Mouse (Mus musculus): ENCODE measurements around the gene Lbx1. TPM values are rescaled to one million over a fixed set of nuclear protein-coding genes. Genes with fewer than 3 reads are reported as not detected.

Lbx1 gene
- polyA plus RNA-seq, 3 experiments from 2014 or later, result not detected

DNA sequence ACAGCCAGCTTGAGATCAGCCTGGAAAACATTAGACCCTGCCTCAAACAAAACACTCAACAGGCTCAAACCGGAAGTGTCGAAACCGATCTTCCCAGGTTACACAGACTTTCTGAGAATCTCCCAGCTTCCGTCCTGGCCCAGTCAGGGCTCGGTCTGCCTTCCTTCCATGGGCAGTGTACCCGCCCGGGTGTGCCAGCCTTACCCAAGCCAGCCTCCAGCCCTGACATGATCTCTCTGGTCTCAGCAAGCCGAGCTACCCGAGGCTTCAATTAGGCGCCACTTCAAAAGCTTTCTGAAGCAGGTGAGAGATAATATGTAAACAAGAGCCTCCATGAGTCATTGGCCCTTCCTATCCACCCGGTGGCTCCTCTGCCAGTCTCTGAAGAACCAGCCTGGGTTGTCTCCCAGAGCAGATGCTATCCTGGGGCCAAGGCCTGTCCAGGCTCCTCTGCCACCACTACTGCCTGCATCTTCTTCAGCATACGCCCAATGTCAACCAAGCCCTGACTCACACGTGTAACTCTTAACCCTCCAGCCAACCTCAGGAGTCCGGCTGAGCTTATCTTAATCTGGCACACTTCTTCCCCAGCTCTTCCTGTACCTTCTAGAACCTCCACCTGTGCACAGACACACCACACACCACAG is 25.7 kb downstream of the Lbx1 start:
- ATAC-seq, result no peak

- no peak for ATAC-seq
Measured at GRCm38 (mm10) chr19:45209191-45209590, 26.4 kb downstream of the Lbx1 start.

- ATAC-seq, result no peak
Measured at GRCm38 (mm10) chr19:45208438-45209060, 27.1 kb downstream of the Lbx1 start.

- ATAC-seq, result no peak
Measured at GRCm38 (mm10) chr19:45207662-45208437, 27.8 kb downstream of the Lbx1 start.

GRCm38 (mm10) chr19:45207153-45207552 is 28.5 kb downstream of the Lbx1 start:
- ATAC-seq, result no peak

DNA sequence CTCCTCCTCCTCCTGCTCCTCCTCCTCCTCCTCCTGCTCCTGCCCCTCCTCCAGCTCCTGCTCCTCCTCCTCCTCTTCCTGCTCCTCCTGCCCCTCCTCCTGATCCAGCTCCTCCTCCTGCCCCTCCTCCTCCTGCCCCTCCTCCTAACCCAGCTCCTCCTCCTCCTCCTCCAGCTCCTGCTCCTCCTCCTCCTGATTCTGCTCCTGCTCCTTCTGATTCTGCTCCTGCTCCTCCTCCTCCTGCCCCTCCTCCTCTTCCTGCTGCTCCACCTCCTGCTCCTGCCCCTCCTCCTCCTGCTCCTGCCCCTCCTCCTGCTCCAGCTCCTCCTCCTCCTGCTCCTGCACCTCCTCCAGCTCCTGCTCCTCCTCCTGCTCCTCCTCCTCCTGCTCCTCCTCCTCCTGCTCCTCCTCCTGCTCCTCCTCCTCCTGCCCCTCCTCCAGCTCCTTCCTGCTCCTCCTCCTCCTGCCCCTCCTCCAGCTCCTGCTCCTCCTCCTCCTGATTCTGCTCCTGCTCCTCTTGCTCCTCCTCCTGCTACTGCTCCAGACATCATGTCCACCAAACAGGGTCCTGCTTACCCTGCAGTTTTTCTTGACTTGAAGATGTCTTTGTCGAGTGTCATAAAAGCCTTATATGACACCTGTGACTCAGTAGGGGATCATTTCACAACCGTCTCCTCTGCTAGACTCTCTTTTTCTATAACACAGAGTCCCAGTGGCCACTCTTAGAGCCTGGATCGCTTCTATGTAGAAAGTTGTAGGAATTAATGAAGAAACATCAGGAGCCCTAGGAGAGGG is 30.1 kb downstream of the Lbx1 start:
- no peak for ATAC-seq

DNA sequence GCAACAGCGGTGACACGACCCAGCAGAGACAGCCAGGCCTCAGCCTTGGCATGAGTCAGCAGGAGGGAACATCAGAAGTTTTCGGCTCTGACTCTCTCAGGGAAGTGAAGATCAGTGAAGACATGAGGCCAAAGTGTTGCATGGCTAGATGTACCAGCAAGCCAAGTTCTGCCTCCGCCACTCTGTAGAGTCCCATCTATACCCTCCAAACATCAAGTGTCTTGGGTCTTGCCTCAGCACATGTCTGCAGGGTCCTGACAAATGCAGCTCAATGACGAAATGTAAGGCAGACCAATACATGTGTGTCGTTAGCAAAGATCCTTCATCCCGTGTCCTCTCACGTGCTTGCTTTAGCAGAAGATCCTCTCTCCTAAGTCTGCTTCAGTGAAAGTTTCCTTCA is 38.6 kb downstream of the Lbx1 start:
- no peak for ATAC-seq

GRCm38 (mm10) chr19:45194651-45195050 is 41.0 kb downstream of the Lbx1 start:
- no peak for ATAC-seq

Other genes starting within 250 kb of the Lbx1 start
- under 1 TPM in 1 of 3 experiments, not detected in 2; 0.08 TPM for gene Sema4g, start 246.7 kb downstream of the Lbx1 start, polyA plus RNA-seq (2017; shearing (Covaris generic))
- 10 to 100 TPM in 1 of 3 experiments, 1 to 10 TPM in 2; 4.7 to 10.7 (median 9.8) TPM for gene Twnk, start 230.1 kb downstream of the Lbx1 start, polyA plus RNA-seq (2017; shearing (Covaris generic))
- gene Mrpl43, start 229.4 kb downstream of the Lbx1 start, polyA plus RNA-seq (2017; shearing (Covaris generic)), result 10 to 100 TPM; 51.6 to 65.3 (median 55.9) TPM
- 1 to 10 TPM in 1 of 3 experiments, under 1 TPM in 1, not detected in 1; 0.99 to 1.1 TPM for gene Lzts2, start 221.4 kb downstream of the Lbx1 start, polyA plus RNA-seq (2017; shearing (Covaris generic))
- not detected for gene Pdzd7, start 190.1 kb downstream of the Lbx1 start, polyA plus RNA-seq (2017; shearing (Covaris generic))
- gene Sfxn3, start 188.3 kb downstream of the Lbx1 start, polyA plus RNA-seq (2017; shearing (Covaris generic)), result 10 to 100 TPM; 61.5 to 97.7 (median 97.5) TPM
- 1 to 10 TPM in 1 of 3 experiments, under 1 TPM in 2; 0.21 to 1.0 (median 0.56) TPM for gene Kazald1, start 160.6 kb downstream of the Lbx1 start, polyA plus RNA-seq (2017; shearing (Covaris generic))
- gene Tlx1, start 85.1 kb downstream of the Lbx1 start, polyA plus RNA-seq (2017; shearing (Covaris generic)), result not detected
- 10 to 100 TPM; 25.7 to 36.4 (median 32.8) TPM for gene Btrc, start 127.9 kb upstream of the Lbx1 start, polyA plus RNA-seq (2017; shearing (Covaris generic))